Mouse (Mus musculus) kidney, adult 2 months (tissue): ENCODE data around the gene Elp5. TPM values are rescaled to one million over a fixed set of nuclear protein-coding genes. Genes with fewer than 3 reads are reported as not detected.

Source experiments
- DNase-seq: peaks from one replicate; pipeline ENCODE4 v3.0.0; 2021
- H3K27ac ChIP-seq: fragments of 200-500 bp; 2 replicates; pipeline ENCODE4 v1.5.1; 2012; ENCODE audit warnings: low read depth, low read length, control low read depth, inconsistent platforms; ENCODE audit not compliant: insufficient read depth
- H3K27me3 ChIP-seq: fragments of 200-500 bp; replicated peaks from 2 replicates; pipeline ENCODE4 v1.6.1; 2012; ENCODE audit warnings: mild to moderate bottlenecking, moderate library complexity, low read length, inconsistent platforms; ENCODE audit not compliant: control insufficient read depth, insufficient read depth
- H3K36me3 ChIP-seq: fragments of 200-500 bp; 2 replicates; pipeline ENCODE4 v1.6.1; 2012; ENCODE audit warnings: mild to moderate bottlenecking, moderate library complexity, low read length, inconsistent platforms; ENCODE audit not compliant: control insufficient read depth, insufficient read depth
- H3K4me1 ChIP-seq: fragments of 200-500 bp; 2 replicates; pipeline ENCODE4 v1.6.1; 2011; ENCODE audit warnings: low read length; ENCODE audit not compliant: control insufficient read depth, insufficient read depth
- H3K4me3 ChIP-seq: fragments of 200-500 bp; 2 replicates; pipeline ENCODE4 v1.5.1; 2011; ENCODE audit warnings: mild to moderate bottlenecking, low read depth, low read length, control low read depth; ENCODE audit not compliant: insufficient read depth
- CTCF ChIP-seq: fragments of 200-500 bp; conservative IDR thresholded peaks from 2 replicates; pipeline ENCODE4 v1.5.1; 2011; ENCODE audit warnings: low read depth, mild to moderate bottlenecking, control low read depth, low read length, moderate library complexity, mixed read lengths; ENCODE audit not compliant: insufficient read depth, insufficient read length
- POLR2A ChIP-seq: fragments of 200-500 bp; IDR thresholded peaks from one replicate; pipeline ENCODE4 v1.6.1; 2011; ENCODE audit warnings: low read depth, low read length, control low read depth
- whole genome bisulfite sequencing: fragments of 180-500 bp; shearing (Covaris S2); methylation state at CpG from one replicate; pipeline ENCODE4 v1.1.7; 2018; 5-methylcytosine and 5-hydroxymethylcytosine counted together
- polyA plus RNA-seq: library from polyadenylated mRNA; depleted of rRNA; stranded (reverse); fragments of >200 nt; gene quantifications from 2 replicates; pipeline ENCODE4 v1.2.3, GENCODE M21; 2012

Gene Elp5
- polyA plus RNA-seq, 1 experiment: 66.3 TPM

GRCm38 (mm10) chr11:70001865-70002264 is 19.5 kb upstream of the Elp5 start:
- Histone ChIP-seq H3K4me3 (no peak overlapping the region), H3K4me1 (peaks cover 3% of the 10 kb centered on the region; the same call in 1 of the 2 replicates), H3K27ac (no peak overlapping the region), H3K36me3 (peaks cover 2% of the 10 kb centered on the region; the same call in 1 of the 2 replicates), H3K27me3 (no peaks in the 10 kb centered on the region)
- peak; percentile 40 for DNase-seq
- TF ChIP-seq POLR2A: no peak
- peak; percentile 44 for TF ChIP-seq CTCF

- H3K27me3 ChIP-seq: no peaks in the 10 kb centered on the region
- H3K4me1 ChIP-seq: peaks cover 3% of the 10 kb centered on the region; the same call in 1 of the 2 replicates
- H3K36me3 ChIP-seq: peaks cover 2% of the 10 kb centered on the region; the same call in 1 of the 2 replicates
- peak overlapping the region; percentile 69 for H3K4me3 ChIP-seq
- DNase-seq: no peak
- TF ChIP-seq CTCF (no peak), POLR2A (no peak)
- H3K27ac ChIP-seq: peak overlapping the region; percentile 65; the same call in 1 of the 2 replicates
- 12% methylated on average over 8 of the region's 8 CpGs for WGBS
These were observed 18.8 kb upstream of the Elp5 start for GRCm38 (mm10) chr11:70001159-70001558.

GRCm38 (mm10) chr11:70000396-70000898 is 18.1 kb upstream of the Elp5 start, which contains the start of gene Dvl2:
TSS of gene Dvl2 (plus strand) at chr11:70000595.
- Histone ChIP-seq H3K4me1 (peaks cover 3% of the 10 kb centered on the region; the same call in 1 of the 2 replicates), H3K27ac (peak within 1 kb of the TSS; percentile 65), H3K4me3 (peak within 1 kb of the TSS; percentile 69), H3K27me3 (no peaks in the 10 kb centered on the region), H3K36me3 (no peaks in the 10 kb centered on the region; the same call in 1 of the 2 replicates)
- DNase-seq: peak; percentile 97
- WGBS: 1% methylated on average over 48 of the region's 48 CpGs
- TF ChIP-seq POLR2A (peak; percentile 88), CTCF (no peak)

GRCm38 (mm10) chr11:69999666-70000065 is 17.3 kb upstream of the Elp5 start:
- Histone ChIP-seq H3K36me3 (peaks cover 1% of the 10 kb centered on the region; the same call in 1 of the 2 replicates), H3K27me3 (no peaks in the 10 kb centered on the region), H3K27ac (no peak overlapping the region; the same call in 1 of the 2 replicates), H3K4me1 (peaks cover 3% of the 10 kb centered on the region; the same call in 1 of the 2 replicates), H3K4me3 (no peak overlapping the region)
- TF ChIP-seq CTCF (no peak), POLR2A (no peak)
- no peak for DNase-seq
- WGBS: 59% methylated on average over 8 of the region's 8 CpGs

GRCm38 (mm10) chr11:69998567-69999491 is 16.5 kb upstream of the Elp5 start:
- TF ChIP-seq POLR2A (no peak), CTCF (0 out of 2 replicates have a peak, but pooled peaks have one; percentile 17)
- DNase-seq: no peak
- Histone ChIP-seq H3K4me1 (peaks cover 3% of the 10 kb centered on the region; the same call in 1 of the 2 replicates), H3K27me3 (no peaks in the 10 kb centered on the region), H3K27ac (no peak overlapping the region), H3K36me3 (peaks cover 2% of the 10 kb centered on the region; the same call in 1 of the 2 replicates), H3K4me3 (no peak overlapping the region)
- 92% methylated on average over 27 of the region's 27 CpGs for WGBS

GRCm38 (mm10) chr11:69997070-69997509 is 14.8 kb upstream of the Elp5 start:
- H3K27me3 ChIP-seq: no peaks in the 10 kb centered on the region
- peaks cover 6% of the 10 kb centered on the region; the same call in 1 of the 2 replicates for H3K4me1 ChIP-seq
- 1% methylated on average over 39 of the region's 44 CpGs for WGBS
- TF ChIP-seq CTCF (no peak), POLR2A (no peak)
- H3K36me3 ChIP-seq: peaks cover 2% of the 10 kb centered on the region; the same call in 1 of the 2 replicates
- peak; percentile 95 for DNase-seq
- H3K4me3 ChIP-seq: peak overlapping the region; percentile 86
- peak overlapping the region; percentile 80 for H3K27ac ChIP-seq
